Mouse (Mus musculus): ENCODE data around the gene Sptb.

Gene Sptb

DNA sequence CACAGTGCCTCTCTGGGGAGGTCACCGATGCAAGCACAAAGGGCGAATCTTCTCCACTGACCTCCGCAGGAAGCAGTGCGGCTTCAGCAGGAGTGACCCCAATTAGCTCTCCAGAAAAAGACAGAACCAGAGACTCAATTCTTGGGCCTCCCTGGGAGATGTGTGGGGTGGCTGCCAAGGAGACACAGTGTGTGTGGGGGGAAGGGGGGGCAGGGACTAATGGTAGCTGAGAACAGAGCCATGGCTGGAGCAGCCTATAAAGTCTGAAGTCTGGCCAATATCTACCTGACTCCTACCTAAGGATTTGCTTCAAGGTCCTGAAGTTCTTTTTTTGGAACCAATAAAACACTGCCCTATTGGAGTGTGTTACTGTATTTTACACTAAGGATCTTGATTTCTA, 105.8 kb downstream of the Sptb start:
- no peak for DNase-seq (ENCODE audit: low spot score)

DNA sequence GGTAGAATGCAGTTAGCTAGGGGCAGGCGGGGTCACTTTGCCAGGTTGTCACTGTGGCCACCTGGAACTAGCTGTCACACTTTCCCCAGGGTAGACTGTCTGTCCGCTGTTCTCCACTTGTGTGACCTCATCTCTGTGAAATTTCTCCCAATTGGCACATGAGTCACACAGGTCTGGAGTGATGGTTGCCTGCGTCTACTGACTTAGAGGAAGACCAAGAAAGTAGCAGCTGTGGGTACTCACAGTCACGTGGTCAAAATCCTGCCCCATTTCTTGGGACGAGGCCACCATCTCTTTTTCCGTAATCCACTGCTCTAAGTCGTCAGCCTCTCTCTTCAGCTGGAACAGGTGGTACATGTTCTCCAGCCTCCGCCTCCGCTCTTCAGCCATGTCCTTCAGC, 106.6 kb downstream of the Sptb start:
- DNase-seq (ENCODE audit: low spot score), result no peak

DNA sequence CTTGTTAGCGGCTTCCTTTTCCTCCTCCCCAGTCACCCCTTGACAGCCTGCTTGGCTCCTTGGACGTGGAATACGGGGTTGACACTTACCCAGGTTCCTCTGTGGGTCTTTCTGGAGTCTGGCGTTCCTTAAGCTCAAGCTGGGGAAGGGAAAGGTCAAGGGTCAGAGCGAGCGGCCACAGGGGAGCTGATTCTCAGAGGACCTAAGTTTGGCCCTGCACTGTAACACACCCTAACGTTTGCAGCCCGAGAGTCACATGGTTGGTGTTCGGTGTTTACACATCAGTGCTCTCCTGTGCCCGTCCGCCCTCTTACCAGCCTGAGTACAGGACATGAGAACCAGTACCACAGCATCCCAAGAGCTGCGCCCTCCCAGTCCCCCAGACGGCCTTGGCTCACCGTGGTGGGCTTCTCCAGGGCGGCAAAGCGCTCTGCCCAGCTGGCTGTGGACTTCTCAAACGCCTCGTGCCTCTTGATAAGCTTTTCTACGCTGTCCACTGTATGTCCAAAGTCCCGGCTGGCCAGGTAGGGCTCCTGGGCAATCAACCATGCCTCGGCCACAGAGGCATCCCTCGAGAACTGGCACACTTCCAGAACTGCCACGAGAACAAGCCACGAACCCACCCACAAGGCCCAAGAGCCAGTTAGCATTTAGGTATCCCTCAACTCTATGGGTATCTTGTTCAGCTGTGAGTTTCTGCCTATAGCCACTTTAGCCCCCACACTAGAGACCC, 112.0 kb downstream of the Sptb start:
- DNase-seq (ENCODE audit: low spot score), result no peak

DNA sequence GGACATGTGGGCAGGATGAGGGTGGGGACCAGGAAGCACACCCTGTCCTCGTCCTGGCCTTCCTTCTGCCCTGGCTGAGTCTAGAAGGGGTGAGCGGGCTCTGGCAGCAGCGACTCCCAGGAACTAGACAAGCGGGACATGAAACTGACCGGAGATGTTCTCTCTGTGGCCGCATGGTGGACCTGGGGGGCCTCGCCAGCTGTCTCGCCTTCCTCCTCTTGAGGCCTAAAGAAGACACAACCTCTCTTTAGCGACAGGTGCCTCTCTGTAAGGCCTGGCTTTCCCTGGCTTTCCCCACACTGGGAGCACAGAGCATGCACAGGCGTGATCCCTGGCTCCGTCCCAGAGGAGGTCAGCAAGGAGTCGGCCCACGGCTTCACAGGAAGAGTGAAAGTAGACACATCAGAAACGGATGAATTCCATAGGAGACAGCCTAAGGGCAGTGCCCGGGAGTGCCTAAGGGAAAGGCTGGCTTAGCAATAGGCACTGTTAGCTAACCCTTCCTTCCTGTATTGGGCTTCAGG, 112.7 kb downstream of the Sptb start:
- DNase-seq (ENCODE audit: low spot score), result no peak

DNA sequence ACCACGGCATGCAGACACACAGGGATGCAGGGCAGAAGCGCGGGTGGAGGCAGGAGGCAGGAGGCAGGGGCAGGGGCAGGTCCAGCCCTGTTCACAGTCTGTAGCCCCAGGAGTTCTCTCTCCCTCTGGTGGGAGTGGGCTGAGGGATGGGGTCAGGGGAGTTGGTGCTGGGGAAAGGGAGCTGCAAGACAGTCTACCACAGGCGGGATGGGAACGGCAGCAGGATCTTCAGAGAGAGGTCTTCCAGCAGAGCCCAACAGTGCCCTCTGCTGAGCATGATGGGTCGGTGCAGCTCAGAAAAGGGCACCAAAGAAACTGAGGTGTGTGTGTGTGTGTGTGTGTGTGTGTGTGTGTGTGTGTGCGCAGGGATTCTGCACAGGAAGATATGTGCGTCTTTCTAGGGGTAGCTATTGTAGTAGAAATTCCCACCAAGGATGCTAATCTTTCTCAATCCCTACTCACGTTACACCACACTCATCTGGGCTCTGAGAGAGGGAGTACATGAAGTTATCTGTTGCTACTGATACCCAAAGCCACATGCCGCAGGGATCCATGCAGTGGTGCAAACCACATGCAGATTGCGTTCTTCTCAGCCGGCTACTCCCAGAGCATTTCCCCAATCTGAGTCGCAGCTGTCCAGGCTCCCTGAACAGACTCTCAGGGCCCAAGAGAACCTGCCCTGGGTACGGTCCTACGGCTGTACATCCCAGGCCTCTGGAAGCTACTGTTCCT, 113.9 kb downstream of the Sptb start:
- peak; percentile 67 for DNase-seq (ENCODE audit: low spot score)

DNA sequence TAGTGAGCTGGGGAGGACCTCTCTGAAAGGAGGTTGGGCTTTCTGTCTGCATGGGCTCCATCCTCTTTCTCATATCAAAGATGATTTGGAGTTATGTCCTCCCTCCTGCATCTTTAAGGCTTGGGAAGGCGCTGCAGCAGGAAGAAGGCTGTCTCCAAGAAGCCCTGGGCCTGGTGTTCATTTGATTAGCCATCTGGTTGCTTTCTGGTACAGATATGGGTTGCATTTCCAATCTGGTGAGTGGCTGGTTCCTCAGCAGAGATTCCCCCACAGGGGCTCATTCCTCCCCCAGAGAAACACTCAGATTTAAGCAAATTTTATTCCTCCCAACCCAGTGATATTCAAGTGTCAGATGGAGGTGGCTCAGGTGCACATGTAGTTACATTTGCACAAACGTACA, 114.5 kb downstream of the Sptb start:
- no peak for DNase-seq (ENCODE audit: low spot score)

DNA sequence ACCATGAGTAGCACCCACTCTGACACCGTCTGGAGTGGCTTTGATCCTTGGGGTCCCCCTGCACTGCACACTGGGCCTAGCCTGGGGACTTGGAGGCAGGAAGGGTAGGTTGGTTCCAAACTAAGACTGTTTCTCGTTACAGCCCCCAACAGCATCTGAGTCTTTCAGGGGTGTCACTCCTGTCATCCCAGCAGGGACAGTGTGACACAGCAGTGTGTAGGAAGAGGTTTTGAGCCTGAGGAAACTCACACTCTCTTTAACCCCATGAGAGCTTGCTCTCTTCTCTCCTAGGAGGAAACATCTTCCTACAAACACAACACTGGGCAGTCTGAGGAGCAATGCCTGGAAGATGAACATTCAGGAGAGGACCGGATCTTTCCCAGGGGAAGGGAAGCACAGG, 115.8 kb downstream of the Sptb start:
- no peak for DNase-seq (ENCODE audit: low spot score)

DNA sequence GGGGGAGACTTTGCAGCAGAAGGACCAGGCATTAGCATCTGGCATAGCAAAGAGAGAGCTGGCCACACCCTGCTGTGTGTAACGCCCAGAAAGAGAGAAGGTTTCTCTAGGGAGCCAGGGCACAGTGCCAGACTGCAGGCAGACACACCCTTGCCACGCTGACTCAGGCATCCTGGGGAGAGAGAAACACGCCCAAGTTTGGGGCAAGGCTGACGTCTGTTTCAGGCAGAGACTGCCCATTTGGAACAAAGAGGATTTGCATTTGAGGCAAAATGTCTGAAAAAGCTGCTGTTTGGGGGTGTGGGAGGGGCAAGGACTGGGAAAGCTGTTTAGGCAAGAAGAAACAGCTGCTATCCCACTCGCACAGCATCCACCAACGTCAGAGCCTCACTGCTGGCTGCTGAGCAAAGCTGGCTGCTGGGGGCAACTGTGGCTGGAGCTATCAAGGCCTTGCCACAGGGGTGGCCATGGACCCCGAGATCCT, 116.5 kb downstream of the Sptb start:
- DNase-seq (ENCODE audit: low spot score), result peak; percentile 87

DNA sequence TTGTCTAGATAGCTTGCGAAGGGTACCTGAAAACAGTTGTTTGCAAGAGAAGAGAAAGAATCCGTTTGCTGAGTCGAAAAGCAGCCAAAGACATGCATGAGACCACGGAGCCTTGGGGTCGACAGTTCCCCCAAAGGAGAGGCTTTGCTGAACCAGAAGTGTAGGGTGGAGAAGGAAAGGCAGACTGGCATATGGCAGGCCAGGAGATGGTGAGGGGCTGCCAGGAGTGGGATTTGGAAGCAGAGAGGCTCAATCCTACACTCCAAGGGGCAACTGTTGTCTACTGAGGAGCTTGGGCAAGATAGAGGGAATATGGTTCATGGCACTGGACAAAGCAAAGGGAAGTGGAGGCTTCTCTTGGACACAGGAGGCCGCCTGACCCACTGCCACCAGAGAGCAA, 117.1 kb downstream of the Sptb start:
- DNase-seq (ENCODE audit: low spot score), result no peak

DNA sequence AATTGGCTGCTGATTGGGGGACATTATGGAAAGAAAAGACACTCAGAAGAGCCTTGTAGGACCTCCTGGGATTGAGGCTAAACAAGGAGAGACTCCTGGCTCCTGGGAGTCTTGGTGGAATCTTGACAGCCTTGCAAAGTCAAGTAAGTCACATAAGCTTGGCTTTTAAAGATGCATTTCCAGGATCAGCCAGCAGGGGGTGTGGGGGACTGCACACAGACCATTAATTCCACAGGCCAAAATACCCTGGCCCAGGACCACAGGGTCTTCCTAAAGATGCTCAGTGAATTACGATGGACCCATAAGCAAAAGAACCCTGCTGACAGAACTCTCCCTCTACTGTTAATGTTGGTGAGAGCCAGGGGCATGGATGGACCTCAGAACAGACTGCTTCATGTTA, 118.1 kb downstream of the Sptb start:
- DNase-seq (ENCODE audit: low spot score), result peak; percentile 42

DNA sequence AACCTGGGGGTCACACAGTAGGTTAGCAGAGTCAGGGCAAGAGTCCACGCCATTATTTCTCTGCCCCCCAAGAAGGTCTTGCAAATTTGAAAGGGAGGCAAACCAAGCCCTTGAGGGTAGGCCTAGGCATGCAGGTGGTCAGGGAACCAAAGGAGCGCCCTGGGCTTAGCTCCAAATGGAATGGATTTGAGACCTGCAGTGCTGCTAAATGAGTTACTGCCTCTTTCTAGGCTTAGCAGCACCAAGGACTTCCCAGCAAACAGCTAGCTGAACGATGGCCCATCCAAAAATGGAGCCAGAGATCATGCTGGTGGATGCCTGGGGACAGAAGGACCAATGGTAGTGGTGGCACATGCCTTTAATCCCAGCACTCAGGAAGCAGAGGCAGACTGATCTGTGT, 119.3 kb downstream of the Sptb start:
- DNase-seq (ENCODE audit: low spot score), result no peak

DNA sequence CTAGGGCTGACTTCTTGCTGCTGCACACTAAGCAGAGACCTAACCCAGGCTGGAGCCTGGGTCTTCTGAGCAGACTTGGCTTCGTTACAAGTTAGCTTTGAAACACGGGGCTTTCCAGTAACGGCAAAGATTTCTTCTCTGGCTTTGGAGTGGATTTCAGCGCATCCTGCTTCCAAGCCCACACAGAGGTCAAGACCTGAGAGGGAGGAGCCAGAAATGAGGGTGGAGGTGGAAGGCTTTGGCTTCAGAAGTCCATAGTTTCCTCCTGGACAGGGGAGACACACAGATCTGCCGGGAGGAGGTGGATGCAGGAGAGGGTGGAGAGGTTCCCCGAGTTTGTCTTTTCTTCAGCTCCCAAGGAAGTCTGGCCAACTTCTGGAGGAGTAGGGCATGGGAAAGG, 120.8 kb downstream of the Sptb start:
- DNase-seq (ENCODE audit: low spot score), result no peak

DNA sequence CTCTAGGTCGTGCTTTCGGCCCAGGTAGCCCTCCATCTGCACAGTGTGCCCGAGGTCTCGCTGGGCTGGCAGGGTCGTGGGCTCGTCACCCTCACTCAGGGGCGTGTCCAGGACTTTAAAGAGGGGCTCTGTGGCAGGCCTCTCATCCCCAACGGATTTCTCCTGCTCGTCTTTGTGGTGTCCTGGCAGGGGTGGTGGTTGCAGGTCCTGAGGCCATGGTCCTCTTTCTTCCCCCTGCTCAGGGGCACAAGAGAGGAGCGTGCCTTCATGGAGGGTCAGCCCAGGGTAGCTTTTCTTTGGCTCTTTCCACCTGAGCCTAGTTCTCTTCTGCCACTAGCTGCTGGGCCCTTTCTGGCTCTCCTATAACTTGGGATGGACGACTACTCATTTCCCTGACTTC, 123.0 kb downstream of the Sptb start:
- no peak for DNase-seq (ENCODE audit: low spot score)

DNA sequence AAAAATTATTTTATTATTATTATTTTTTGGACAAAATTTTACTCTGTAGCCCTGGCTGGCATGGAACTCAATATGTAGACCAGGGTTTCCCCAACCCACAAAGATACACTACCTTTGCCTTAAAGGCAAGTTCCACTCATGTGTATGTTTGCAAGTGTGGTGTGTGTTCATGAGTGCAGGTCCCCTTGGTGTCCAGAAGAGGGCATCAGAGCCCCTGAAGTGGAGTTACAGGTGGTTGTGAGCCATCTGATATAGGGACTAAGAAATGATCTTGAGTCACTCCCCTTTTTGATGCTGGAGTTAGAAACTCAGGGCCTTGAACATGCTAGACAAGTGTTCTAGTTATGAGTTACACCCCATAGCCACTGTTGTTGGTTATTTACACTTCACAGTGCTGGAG, 125.3 kb downstream of the Sptb start:
- no peak for DNase-seq (ENCODE audit: low spot score)

DNA sequence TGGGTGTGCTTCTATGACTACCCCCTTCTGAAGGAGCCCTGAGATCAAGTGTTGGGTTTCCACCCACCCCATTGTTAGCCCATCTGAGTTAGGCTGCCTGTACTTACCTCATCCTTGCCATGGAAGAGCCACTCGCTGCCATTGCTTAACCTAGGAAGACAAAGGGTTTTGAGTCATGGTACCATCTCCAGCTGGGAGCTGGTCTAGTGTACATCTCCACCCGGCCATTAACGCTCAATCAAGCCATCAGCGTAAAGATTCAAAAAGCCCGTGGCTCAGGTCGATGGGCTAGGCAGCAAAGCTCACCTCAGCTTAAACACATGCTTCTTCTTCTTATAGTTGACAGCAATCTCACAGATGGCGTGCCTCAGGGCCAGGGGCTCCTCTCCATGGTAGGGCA, 126.9 kb downstream of the Sptb start:
- DNase-seq (ENCODE audit: low spot score), result no peak

DNA sequence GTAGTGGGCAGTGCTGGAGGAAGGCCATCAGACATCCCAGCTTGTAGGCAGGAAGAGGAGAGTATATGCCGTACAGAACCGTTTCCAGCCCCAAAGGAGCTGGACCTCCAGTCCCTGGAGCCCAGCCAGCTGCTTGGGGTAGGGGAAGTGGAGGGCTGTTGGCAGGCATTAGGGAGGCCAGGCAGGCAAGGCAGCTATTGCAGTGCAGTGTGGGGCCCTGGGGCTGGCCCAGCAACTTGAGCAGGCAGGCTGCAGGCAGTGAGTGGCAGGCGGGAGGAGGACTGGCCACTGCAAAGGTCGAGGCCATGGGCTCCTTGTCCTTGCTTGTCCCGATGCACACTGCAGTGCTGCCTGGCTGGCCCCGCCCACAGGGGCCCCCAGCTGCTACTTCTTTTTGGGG, 127.5 kb downstream of the Sptb start:
- no peak for DNase-seq (ENCODE audit: low spot score)

DNA sequence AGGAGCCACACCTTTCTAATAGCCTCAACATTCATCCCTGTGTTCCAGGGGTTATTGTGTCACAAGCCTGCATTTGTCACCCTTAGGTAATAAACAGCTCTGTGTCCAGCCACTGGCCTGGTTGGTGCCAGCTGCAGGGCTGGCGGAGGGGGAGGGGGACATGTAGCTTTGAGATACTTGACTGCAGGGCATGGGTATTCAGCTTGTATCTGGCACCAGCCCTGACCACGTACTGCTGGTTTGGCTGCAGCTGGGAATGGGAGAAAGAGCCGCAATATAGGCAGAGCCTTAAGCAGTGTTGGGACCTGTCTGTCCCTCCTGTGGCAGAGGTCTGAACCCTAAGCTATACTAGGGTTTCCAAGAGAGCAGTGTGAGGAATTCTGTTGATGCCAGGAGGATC, 128.2 kb downstream of the Sptb start:
- no peak for DNase-seq (ENCODE audit: low spot score)

DNA sequence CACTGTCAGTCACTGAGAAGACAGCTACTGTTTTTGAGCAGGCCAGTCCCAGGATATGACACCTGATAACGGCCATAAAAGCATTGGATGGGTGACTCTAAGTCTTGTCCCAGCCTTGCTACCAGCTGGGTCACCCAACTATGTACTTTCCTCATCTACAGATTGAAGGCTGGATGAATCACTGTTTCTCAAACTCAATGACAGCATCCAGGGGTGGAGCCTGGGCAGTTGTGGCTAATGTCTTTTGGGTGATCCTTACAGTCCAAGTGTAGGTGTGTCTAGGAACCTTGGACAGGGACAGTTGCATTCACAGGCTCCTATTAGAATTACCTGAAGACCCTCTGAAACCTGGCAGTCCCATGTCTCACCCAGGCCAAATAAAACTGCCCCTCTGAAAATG, 130.5 kb downstream of the Sptb start:
- DNase-seq (ENCODE audit: low spot score), result no peak

DNA sequence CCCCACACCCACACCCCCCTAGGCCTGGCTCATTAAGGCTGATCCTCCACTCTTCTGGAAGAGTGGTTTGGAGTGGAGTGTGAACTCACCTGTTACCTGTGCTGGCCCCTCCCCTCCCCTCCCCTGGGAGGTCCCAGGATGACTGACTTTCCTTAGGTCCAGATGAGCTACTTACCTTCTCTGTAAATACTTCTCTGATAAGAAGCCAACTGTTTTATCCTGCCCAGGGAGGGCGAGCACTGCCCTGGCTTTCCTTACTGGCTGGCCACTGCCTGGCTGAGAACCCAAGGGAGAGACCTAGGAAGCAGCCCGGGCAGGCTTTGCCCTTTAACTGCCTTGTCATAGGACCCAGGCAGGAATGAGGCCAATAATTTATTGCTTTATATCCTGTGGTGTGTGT, 131.9 kb downstream of the Sptb start:
- no peak for DNase-seq (ENCODE audit: low spot score)

DNA sequence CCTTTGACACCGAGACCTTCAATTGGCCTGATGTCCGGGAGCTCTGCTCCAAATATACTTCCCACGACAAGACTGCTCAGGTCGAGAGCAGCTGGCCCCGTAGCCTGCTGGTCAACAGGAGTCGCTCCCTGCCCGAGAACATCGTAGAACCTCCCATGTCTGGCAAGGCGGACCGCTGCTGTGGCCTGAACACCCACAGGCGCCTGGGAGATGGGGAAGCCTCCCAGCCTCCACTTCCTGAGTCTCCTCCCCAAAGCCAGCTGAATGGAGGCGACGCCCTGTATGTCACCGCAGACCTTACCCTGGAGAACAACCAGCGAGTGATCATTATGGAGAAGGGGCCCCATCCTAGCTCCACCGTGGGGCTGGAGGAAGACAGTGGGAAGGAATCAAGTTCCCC, 132.5 kb downstream of the Sptb start:
- DNase-seq (ENCODE audit: low spot score), result no peak

DNA sequence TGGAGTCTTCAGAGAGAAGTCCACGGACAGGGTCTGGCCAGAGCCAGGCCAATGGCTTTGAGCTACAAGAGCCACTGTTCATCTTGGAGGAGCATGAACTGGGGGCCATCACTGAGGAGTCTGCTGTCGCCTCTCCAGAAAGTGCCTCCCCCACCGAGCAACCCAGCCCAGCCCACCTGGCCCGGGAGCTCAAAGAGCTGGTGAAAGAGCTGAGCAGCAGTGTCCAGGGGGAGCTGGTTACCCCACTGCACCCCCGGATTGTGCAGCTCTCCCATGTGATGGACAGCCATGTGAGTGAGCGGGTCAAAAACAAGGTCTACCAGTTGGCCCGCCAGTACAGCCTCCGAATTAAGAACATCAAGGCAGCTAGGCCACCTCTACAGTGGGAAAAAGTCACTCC, 133.5 kb downstream of the Sptb start:
- DNase-seq (ENCODE audit: low spot score), result no peak

DNA sequence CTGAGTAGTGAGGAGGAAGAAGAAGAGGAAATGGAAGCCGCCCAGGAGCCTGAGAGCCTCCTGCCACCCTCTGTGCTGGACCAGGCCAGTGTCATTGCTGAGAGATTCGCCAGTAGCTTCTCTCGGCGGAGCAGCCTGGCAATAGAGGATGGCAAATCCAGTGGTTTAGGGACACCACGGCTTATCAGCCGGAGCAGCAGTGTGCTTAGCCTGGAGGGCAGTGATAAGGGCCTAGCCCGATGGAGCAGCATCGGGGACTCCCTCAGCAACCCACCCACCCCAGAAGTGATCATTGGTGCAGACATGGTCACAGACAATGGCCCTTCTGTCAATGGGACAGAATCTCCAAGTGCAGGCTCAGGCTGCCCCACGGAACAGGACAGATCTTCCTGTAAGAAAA, 134.3 kb downstream of the Sptb start:
- DNase-seq (ENCODE audit: low spot score), result no peak

DNA sequence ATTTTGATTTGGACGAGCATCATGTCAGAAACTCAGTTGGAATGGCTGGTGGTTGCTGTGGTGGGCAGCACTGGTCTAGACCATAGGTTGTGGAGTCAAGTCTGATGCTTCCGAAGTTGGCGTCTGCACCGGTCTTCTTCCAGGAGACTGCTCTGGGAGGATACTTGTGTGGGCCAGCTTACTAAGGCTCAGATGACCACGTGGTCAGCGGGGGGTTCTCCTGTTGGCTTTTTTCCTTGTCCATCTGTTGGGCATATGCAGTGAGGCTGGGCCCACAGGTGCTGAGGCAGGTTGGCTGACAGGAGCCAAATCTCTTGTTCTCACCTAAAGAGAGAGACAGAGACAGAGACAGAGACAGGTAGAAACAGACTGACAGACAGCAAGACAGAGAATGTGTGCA, 135.5 kb downstream of the Sptb start:
- no peak for DNase-seq (ENCODE audit: low spot score)

DNA sequence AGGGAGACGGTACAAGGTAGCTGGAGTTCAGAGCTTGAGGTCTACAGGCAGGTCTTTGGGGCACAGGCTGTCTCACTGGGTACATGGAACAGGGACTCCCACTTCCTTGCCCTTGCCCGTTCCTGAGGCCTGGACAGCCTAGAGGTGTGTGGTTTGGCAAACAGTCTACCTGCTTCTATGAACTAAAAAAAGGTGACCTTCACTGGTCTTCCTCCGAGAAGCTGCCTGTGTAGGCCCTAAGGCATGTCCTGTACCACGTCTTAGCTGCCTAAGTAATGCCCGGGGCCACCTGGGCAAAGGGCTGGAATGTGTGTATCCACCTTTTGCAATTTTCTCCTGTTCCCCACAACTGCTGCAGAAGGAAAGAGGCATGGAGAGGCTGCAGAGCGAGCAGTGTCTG, 137.0 kb downstream of the Sptb start:
- no peak for DNase-seq (ENCODE audit: low spot score)
